Mouse (Mus musculus) heart, adult 2 months (tissue): ENCODE measurements at regions not wholly inside any gene's neighbourhood (a gene's known extent, or its start where the extent isn't known, plus 50 kb on each side); places are given as distances from the start of the nearest gene placed in this dataset.

Experiments used
- EP300 ChIP-seq: fragments of 200-500 bp; IDR thresholded peaks from 2 replicates; pipeline ENCODE4 v1.6.1; 2011; ENCODE audit warnings: low read depth, low read length, control low read depth; ENCODE audit not compliant: insufficient read depth
- POLR2A ChIP-seq: fragments of 200-500 bp; IDR thresholded peaks from 2 replicates; pipeline ENCODE4 v1.6.1; 2011; ENCODE audit warnings: mild to moderate bottlenecking, low read depth, low read length, control low read depth; ENCODE audit not compliant: insufficient read depth

- TF ChIP-seq EP300: no peak
- TF ChIP-seq POLR2A: no peak
Measured at GRCm38 (mm10) chr19:36218921-36219320, 99.0 kb upstream of the Ankrd1 start.
